Mouse (Mus musculus) telencephalon, adult 2 months (tissue): ENCODE measurements around the gene Eid2b.

Source experiments
- DNase-seq: peaks from one replicate; pipeline ENCODE4 v3.0.0-alpha.2; 2011; ENCODE audit warnings: low read depth, low spot score

Eid2b gene

DNA sequence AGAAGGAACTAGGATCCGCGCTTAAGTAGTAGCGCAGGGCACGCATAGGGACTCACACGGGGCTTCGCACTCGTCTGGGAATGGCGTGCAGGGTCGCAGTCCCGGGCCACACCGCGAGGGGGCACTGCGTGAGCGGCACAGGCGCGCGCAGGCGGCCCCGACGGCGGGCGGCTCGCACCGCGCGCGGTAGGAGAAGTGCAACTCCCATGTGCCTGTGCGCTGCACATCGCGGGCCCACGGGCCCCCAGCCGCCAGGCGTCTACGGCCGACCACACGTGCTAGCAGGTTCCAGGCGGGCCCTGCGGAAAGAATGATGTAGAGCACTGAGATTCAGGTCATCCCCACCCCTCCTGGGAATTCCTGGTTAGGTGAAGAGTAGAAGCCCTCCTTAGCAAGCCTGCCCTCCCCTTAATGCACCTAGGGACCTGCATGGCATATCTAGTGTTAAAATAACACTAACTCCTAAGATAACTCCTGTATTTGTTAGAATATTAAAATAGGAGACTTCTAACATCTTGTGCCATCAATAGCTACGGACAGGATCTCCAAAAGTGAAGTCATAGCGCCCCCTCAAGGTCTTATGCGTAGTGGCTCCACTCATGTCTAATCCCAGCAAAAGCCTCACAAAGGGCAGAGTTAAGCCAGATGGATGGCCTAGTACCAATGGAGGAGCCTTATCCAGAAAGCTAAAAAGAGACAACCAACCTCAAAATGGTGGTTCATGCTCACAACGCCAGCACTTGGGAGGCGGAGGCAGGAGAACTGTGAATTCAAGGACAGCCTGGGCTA lies 21.5 kb downstream of the Eid2b start:
- DNase-seq: peak; percentile 46

DNA sequence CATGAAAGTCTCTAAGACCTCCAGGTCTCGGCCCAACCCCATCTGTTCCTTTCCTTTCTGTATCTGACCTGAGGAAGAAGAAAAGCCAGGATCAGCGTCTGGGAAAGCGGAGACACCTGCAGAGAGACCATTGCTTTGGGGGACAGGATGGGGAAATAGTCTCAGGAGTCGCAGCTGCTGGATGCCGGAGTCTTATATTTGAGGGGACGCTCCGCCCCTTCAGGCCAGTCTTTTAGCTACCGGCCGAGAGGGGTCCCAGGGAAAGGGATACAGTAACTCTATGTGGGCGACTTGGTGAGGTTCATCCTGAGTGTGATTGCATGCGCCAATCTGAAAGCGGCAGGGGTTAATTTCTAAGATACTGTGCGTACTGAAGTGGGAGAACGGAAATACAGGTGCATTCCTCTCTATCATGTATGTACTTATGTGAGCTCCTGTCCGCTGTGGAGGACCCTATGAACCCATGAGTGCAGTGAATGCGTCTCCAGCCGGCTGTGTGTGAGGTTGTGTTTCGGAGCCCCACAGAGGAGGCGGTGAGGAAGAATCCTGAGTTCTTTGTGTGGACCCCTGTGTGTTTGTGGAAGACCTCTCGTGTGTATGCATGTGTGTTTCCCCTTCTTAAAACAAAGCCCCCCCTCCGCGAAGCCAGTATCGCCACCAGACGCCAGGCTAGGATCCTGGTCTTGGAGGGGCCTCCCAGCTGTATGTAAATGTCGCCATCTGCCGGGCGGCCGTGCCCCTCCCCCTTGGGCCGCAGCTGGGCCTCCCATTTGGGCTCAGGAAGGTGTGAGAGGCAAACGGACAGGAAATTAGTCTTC lies 24.3 kb downstream of the Eid2b start, which contains the start of gene Dll3:
TSS of gene Dll3 (minus strand) at position 623 of the 818 bp plus-strand sequence.
- no peak for DNase-seq

DNA sequence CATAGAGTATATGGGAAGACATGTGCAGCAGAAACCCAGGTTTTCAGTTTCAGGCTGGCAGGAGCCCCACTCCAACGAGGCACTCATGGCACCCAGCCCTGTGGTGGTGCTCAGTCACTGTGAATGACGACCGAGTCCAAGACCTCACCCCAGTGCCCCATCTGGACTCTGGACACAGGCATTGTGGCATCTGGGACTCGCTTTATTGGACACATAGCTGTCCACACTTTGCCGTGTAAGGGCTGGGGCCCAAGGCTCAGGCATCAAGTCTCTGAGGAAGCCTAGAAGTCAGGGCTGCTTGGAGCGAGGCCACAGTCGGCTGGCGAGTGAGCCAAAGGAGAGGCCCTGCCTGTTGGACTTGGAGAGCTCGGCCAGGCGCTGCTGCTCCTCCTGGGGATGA lies 28.1 kb downstream of the Eid2b start:
- no peak for DNase-seq

DNA sequence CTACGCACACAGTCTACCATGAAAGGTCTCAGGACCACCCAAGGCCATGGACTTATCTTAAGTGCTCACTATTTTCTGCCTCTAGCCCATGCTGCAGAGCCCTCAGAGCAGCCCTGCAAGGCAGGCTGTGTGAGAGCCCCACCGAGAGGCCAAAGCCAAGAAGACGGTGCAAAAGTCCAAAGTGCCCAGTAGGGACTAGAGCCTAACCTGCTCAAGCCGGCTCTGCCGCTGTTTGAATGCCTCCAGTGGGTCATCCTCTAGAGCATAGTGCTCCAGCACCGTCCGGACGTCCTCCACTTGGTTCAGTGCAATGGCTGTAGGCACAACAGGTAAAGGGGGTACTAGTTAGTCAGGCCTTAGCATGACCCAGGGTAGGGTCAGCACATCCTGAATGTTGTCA lies 28.7 kb downstream of the Eid2b start:
- no peak for DNase-seq

DNA sequence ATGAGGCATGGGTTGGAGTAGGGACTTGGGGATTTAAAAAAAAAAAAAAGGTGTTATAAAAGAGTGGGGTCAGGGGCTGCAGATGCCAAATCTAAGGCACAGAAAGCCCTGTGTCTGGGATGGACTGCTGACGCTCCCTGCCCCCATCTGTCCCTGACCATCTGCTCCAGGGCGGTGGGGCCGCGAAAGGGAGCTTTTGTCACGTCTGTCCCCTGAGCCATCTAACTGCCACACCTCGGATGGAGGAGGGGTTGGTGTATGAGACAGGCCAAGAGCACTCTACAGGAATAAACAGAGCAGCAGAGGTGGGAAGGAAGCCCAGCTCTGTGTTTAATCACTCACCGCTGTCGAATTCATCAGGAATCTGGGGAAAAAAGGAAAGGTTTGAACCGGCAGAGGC lies 32.2 kb downstream of the Eid2b start:
- DNase-seq: no peak

DNA sequence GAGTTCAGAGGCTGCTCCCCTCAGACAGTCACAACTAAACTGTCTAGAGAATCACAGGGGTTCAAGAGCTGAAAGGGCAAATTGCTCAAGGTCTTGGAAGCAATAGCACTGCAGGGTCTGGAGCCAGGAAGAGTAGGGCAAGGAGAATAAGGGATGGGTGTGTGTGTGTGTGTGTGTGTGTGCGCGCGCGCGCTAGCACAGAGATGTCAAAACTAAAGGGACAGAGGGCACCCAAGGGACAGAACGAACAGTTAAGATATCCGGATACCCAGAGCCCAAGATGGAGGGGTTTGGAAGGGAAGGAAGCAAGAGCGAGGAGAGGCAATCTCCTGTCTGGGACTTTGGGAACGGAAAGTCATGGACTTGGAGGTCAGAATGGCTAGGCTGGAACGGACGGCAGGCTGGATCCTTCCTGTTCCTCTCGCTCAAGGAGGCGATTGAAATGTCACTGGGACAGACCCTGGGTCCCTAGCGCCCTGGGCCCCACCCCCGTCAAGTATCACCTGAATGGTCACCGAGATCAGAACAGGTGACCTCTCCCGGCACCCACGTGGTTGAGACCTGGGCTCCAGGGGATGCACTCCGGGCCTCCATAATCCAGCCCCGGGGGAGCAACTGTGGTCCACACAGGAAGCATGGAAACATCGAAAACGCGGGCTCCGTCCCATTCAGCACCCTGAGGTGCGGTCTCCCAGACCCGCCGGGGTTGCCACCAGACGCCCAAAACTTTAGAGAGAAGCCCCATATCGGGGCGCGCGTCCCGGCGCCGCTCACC lies 33.8 kb downstream of the Eid2b start:
- no peak for DNase-seq

DNA sequence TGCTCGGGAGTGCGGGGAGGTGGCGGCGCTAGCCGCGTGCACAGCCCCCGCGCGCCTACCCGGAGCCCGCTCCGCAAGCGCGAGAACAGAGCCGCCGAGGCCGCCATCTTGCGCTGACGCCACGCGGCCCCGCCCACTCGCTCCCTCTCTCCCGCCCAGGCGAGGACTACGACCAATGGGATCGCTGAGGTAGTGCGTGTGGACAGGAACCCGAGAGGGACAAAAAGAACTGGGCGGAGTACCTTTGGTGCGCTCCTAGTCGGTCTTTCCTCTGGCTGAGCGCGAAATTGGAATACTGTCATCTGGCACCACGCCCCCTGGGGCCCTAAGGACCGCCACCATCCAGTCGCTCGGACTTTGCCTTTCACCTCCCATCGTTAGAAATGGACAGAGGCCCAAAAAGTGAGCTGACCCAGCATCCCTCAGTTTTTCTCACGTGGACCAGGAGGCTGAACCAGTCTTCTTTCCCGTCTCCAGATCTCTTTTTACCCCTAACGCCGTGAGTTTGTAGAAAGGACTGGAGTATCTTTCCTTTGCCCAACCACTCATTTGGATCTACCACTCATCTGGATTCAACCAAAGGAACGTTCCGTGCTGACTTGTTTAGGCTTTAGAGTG lies 34.5 kb downstream of the Eid2b start, which contains the start of gene Timm50:
TSS of gene Timm50 (minus strand) at position 147 of the 618 bp plus-strand sequence.
- DNase-seq: peak; percentile 96

DNA sequence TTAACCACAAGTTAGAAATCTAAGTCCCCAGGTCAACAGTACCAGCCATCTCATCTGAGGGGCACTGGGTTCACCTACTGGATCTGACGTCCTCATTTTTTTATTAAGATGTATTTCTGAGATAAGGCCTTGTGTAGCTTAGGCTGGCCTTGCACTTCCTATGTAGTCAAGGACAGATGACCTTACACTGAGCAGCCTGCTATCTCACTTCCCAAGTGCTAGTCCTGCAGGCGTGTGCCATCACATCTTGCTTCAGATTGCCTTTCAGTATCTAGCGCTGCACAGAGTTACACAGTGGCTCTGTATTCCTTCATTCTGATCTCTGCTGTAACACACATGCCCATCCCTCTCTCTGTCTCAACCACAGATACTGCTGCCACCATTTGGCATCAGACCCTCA lies 40.5 kb downstream of the Eid2b start:
- DNase-seq: no peak

DNA sequence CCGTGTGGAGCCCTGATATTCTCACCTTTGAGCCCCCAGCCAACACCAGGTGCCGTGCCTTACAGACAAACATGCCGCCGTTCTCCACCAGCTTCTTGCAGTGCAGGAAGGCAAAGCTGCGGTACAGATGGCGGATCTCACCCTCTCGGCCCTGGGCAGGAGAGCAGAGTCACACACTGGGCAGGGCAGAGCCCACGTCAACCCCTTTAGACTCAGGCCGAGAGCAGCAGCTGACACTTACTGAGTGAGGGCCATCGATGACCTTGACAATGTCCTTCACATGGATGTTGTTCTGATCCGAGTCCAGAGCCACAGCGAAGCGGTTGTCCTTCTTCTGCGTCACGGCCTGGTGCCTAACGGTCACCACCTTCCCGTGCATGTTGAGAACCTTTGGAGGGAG lies 41.2 kb downstream of the Eid2b start:
- DNase-seq: no peak

DNA sequence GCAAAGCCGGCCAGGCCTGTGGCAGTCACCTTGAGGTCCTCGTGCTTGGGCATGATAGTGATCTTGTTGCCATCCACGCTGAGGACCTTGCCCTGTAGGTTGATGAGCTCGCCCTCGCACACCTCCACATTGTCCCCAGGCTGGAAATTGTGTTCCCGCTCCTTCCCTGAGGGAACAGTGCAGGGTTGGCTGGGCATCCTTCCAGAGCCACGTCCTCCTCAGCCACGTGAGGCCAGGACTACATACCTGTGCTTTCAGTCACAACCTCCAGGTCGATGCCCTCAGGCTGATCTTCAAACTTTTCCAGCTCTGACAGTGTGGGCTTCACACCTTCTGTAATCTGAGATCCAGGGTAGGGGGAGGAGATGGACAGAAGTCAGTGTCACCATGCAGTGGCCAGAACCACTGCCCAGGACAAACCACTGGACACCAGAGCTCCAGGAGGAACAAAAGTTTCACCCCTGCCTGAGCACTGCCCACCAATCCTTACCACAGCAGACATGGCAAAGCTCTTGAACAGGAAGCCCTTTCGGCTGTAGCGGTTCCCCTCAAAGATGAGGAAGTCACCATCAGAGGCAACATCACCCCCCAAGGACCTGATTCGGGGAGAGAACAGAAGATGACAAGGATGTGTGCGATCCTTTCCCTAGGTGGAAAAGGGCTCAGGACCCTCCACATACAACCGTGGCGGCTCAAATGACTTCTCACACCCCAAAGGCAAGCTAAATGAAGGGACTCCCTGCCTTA lies 44.6 kb downstream of the Eid2b start:
- DNase-seq: no peak

DNA sequence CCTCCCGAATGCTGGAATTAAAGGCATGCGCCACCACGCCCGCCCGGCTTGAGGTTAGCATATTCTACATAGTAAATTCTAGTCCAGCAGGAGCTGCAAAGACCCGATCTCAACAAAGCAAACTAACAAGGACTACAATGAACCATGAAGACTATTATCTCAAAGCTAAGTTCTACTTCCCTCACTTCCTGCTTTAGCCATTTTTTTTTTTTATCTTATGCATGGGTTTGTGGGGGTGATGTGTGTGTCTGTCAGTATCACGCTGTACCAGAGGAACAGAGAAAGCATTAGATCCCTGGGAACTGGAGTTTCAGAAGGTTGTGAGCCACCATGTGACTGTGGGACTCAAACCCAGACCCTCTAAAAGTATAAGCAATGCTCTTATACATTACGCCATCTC lies 47.8 kb downstream of the Eid2b start:
- DNase-seq: no peak

DNA sequence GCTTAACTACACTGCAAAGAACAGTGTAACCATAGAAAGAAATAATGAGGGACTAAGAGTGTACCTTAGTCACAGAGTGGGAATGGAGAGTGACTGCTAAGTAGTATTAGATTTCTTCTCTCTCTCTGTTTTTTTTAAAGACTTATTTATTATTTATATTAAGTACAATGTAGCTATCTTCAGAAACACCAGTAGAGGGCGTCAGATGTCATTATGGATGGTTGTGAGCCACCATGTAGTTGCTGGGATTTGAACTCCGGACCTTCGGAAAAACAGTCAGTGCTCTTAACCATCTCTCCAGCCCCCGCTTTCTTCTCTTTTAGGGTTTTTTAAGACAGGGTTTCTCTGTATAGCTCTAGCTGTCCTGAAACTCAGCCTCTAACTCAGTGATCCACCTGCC lies 48.9 kb downstream of the Eid2b start:
- DNase-seq: no peak

DNA sequence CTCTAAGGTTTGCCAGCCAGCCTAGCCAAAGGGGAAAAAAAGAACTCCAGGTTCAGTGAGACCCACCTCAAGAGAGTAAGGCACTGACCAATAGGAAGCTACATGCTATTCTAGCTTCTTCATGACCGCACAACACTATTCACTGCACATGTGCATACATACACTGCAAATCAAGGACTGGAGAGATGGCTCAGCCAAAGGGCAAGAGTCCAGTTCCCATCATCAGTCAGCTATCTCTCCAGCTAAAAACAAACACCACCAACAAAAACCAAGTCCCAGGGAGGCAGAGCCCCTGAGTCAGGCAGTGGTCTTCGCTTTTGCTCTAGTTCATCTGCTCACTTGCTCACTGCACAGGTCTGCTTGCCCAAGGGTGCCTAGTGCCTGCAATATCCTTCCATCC lies 50.7 kb downstream of the Eid2b start:
- DNase-seq: no peak
